Mouse (Mus musculus) cerebellum, adult 2 months (tissue): ENCODE results near the gene Tex264.

Experiments used
- CTCF ChIP-seq: fragments of 200-500 bp; IDR thresholded peaks from 2 replicates; pipeline ENCODE4 v1.5.1; 2011; ENCODE audit warnings: low read depth, mild to moderate bottlenecking, control low read depth, low read length, moderate library complexity, borderline replicate concordance; ENCODE audit not compliant: insufficient read depth
- POLR2A ChIP-seq: fragments of 200-500 bp; IDR thresholded peaks from 2 replicates; pipeline ENCODE4 v1.6.1; 2011; ENCODE audit warnings: low read length, control low read depth, borderline replicate concordance; ENCODE audit not compliant: insufficient read depth

GRCm38 (mm10) chr9:106613951-106614350 is 71.8 kb downstream of the Tex264 start:
- no peak for TF ChIP-seq POLR2A
- no peak for TF ChIP-seq CTCF
